Mouse (Mus musculus) bone marrow, adult 2 months (tissue): ENCODE data around the gene Pa2g4.

Experiments used
- CTCF ChIP-seq: fragments of 200-500 bp; IDR thresholded peaks from 2 replicates; pipeline ENCODE4 v1.5.1; 2011; ENCODE audit warnings: low read length, control low read depth; ENCODE audit not compliant: control insufficient read depth, insufficient read depth
- POLR2A ChIP-seq: fragments of 200-500 bp; IDR thresholded peaks from 2 replicates; pipeline ENCODE4 v1.6.1; 2011; ENCODE audit warnings: low read depth, mild to moderate bottlenecking, control low read depth, low read length, borderline replicate concordance; ENCODE audit not compliant: control insufficient read depth

GRCm38 (mm10) chr10:128606483-128606882 lies 40.7 kb upstream of the Pa2g4 start:
- no peak for TF ChIP-seq CTCF
- TF ChIP-seq POLR2A, result no peak
